Mouse (Mus musculus) liver, embryonic 16.5 days (tissue): ENCODE data around the gene Shroom3. TPM values are rescaled to one million over a fixed set of nuclear protein-coding genes. Genes with fewer than 3 reads are reported as not detected.

ENCODE experiments used
- ATAC-seq: fragments of 200-750 bp; cut with Nextera tagmentation; 2 replicates; pipeline ENCODE4 v1.8.0; 2017; ENCODE audit warnings: low read depth, mild to moderate bottlenecking, moderate number of reproducible peaks, moderate library complexity
- H3K27ac ChIP-seq: fragments of 300-500 bp; sonication (generic); 2 replicates; pipeline ENCODE4 v1.5.1; 2014; ENCODE audit warnings: mild to moderate bottlenecking, low read length
- H3K27me3 ChIP-seq: fragments of 300-500 bp; sonication (generic); 2 replicates; pipeline ENCODE4 v1.6.1; 2014; ENCODE audit warnings: low read depth, low read length, mixed read lengths; ENCODE audit not compliant: control insufficient read depth, insufficient read depth
- H3K36me3 ChIP-seq: fragments of 300-500 bp; sonication (generic); 2 replicates; pipeline ENCODE4 v1.6.1; 2014; ENCODE audit warnings: mild to moderate bottlenecking; ENCODE audit not compliant: control insufficient read depth, insufficient read depth
- H3K4me1 ChIP-seq: fragments of 300-500 bp; sonication (generic); 2 replicates; pipeline ENCODE4 v1.6.1; 2014; ENCODE audit warnings: low read depth, low read length, mixed read lengths; ENCODE audit not compliant: control insufficient read depth
- H3K4me2 ChIP-seq: fragments of 300-500 bp; sonication (generic); 2 replicates; pipeline ENCODE4 v1.6.1; 2014; ENCODE audit warnings: low read depth, low read length, mixed read lengths
- H3K4me3 ChIP-seq: fragments of 300-500 bp; sonication (generic); 2 replicates; pipeline ENCODE4 v1.5.1; 2014; ENCODE audit warnings: low read depth, mild to moderate bottlenecking, low read length
- H3K9ac ChIP-seq: fragments of 300-500 bp; sonication (generic); 2 replicates; pipeline ENCODE4 v1.6.1; 2014; ENCODE audit warnings: low read depth, low read length
- H3K9me3 ChIP-seq: fragments of 300-500 bp; sonication (generic); replicated peaks from 2 replicates; pipeline ENCODE4 v1.6.1; 2016; ENCODE audit warnings: low read length; ENCODE audit not compliant: control insufficient read depth
- WGBS: fragments of 180-500 bp; shearing (Covaris S2); extraction: QIAGEN DNeasy Blood & Tissue Kit; methylation state at CpG from one replicate; pipeline ENCODE4 v1.1.7; 2014; ENCODE audit not compliant: insufficient replicate concordance; 5-methylcytosine and 5-hydroxymethylcytosine counted together
- polyA plus RNA-seq: library from polyadenylated mRNA; unstranded; fragments of >200 nt; fragmentation: Nextera tagmentation; extraction: Ambion mirVana; gene quantifications from 2 replicates; pipeline ENCODE4 v1.2.1, GENCODE M21; 2015

The Shroom3 gene
- polyA plus RNA-seq, 1 experiment from 2014 or later, result 0.31 TPM

GRCm38 (mm10) chr5:92842417-92842816, 159.2 kb downstream of the Shroom3 start:
- Histone ChIP-seq H3K27ac (no peak overlapping the region), H3K36me3 (no peaks in the 10 kb centered on the region), H3K9ac (no peak overlapping the region), H3K4me1 (no peaks in the 10 kb centered on the region), H3K9me3 (no peaks in the 10 kb centered on the region), H3K4me2 (no peak overlapping the region), H3K4me3 (no peak overlapping the region), H3K27me3 (no peaks in the 10 kb centered on the region)
- no peak for ATAC-seq
- 4% methylated on average over 8 of the region's 8 CpGs for WGBS

- ATAC-seq, result no peak
- no peak overlapping the region for H3K4me3 ChIP-seq
- no peak overlapping the region for H3K9ac ChIP-seq
- no peaks in the 10 kb centered on the region for H3K4me1 ChIP-seq
- H3K9me3 ChIP-seq, result no peaks in the 10 kb centered on the region
- no peaks in the 10 kb centered on the region for H3K27me3 ChIP-seq
- H3K27ac ChIP-seq, result no peak overlapping the region
- H3K36me3 ChIP-seq, result no peaks in the 10 kb centered on the region
- H3K4me2 ChIP-seq, result no peak overlapping the region
- WGBS, result 27% methylated on average over 3 of the region's 3 CpGs
Observed at GRCm38 (mm10) chr5:92842881-92843280, 159.6 kb downstream of the Shroom3 start.

GRCm38 (mm10) chr5:92843850-92844785, 160.9 kb downstream of the Shroom3 start:
- no peak overlapping the region for H3K4me2 ChIP-seq
- H3K4me1 ChIP-seq, result no peaks in the 10 kb centered on the region
- no peak for ATAC-seq
- no peak overlapping the region for H3K9ac ChIP-seq
- H3K4me3 ChIP-seq, result no peak overlapping the region
- H3K9me3 ChIP-seq, result no peaks in the 10 kb centered on the region
- H3K27me3 ChIP-seq, result no peaks in the 10 kb centered on the region
- H3K27ac ChIP-seq, result no peak overlapping the region
- no peaks in the 10 kb centered on the region for H3K36me3 ChIP-seq
- 64% methylated on average over 20 of the region's 20 CpGs for WGBS

- Histone ChIP-seq H3K36me3 (no peaks in the 10 kb centered on the region), H3K9ac (no peak overlapping the region), H3K4me3 (no peak overlapping the region), H3K9me3 (no peaks in the 10 kb centered on the region), H3K27me3 (no peaks in the 10 kb centered on the region), H3K27ac (no peak overlapping the region), H3K4me2 (no peak overlapping the region), H3K4me1 (no peaks in the 10 kb centered on the region)
- ATAC-seq, result no peak
- 71% methylated on average over 6 of the region's 6 CpGs for whole genome bisulfite sequencing
Observed at GRCm38 (mm10) chr5:92849743-92850142, 166.5 kb downstream of the Shroom3 start.

- 66% methylated on average over 3 of the region's 3 CpGs for WGBS
- Histone ChIP-seq H3K27me3 (no peaks in the 10 kb centered on the region), H3K27ac (no peak overlapping the region), H3K9ac (no peak overlapping the region), H3K9me3 (no peaks in the 10 kb centered on the region), H3K4me3 (no peak overlapping the region), H3K4me1 (no peaks in the 10 kb centered on the region), H3K36me3 (no peaks in the 10 kb centered on the region), H3K4me2 (no peak overlapping the region)
- ATAC-seq, result no peak
Observed at GRCm38 (mm10) chr5:92850925-92851324, 167.7 kb downstream of the Shroom3 start.

- ATAC-seq, result no peak
- no peaks in the 10 kb centered on the region for H3K9me3 ChIP-seq
- no peaks in the 10 kb centered on the region for H3K4me1 ChIP-seq
- no peak overlapping the region for H3K9ac ChIP-seq
- H3K27me3 ChIP-seq, result no peaks in the 10 kb centered on the region
- H3K4me3 ChIP-seq, result no peak overlapping the region
- H3K36me3 ChIP-seq, result no peaks in the 10 kb centered on the region
- 65% methylated on average over 4 of the region's 4 CpGs for WGBS
- no peak overlapping the region for H3K4me2 ChIP-seq
- H3K27ac ChIP-seq, result no peak overlapping the region
Observed at GRCm38 (mm10) chr5:92854983-92855382, 171.7 kb downstream of the Shroom3 start.

GRCm38 (mm10) chr5:92856346-92856745, 173.1 kb downstream of the Shroom3 start:
- WGBS, result 58% methylated on average over 15 of the region's 15 CpGs
- Histone ChIP-seq H3K27me3 (no peaks in the 10 kb centered on the region), H3K27ac (no peak overlapping the region), H3K4me3 (no peak overlapping the region), H3K9me3 (no peaks in the 10 kb centered on the region), H3K36me3 (no peaks in the 10 kb centered on the region), H3K4me1 (no peaks in the 10 kb centered on the region), H3K9ac (no peak overlapping the region), H3K4me2 (no peak overlapping the region)
- ATAC-seq, result no peak

GRCm38 (mm10) chr5:92857177-92857576, 173.9 kb downstream of the Shroom3 start:
- no peak overlapping the region for H3K9ac ChIP-seq
- H3K4me2 ChIP-seq, result no peak overlapping the region
- WGBS, result 59% methylated on average over 7 of the region's 7 CpGs
- H3K9me3 ChIP-seq, result no peaks in the 10 kb centered on the region
- no peaks in the 10 kb centered on the region for H3K36me3 ChIP-seq
- no peak overlapping the region for H3K27ac ChIP-seq
- ATAC-seq, result no peak
- no peak overlapping the region for H3K4me3 ChIP-seq
- no peaks in the 10 kb centered on the region for H3K4me1 ChIP-seq
- no peaks in the 10 kb centered on the region for H3K27me3 ChIP-seq

- Histone ChIP-seq H3K27ac (no peak overlapping the region), H3K9ac (no peak overlapping the region), H3K9me3 (no peaks in the 10 kb centered on the region), H3K4me1 (no peaks in the 10 kb centered on the region), H3K27me3 (no peaks in the 10 kb centered on the region), H3K4me2 (no peak overlapping the region), H3K4me3 (no peak overlapping the region), H3K36me3 (no peaks in the 10 kb centered on the region)
- ATAC-seq, result no peak
- 37% methylated on average over 3 of the region's 3 CpGs for WGBS
Observed at GRCm38 (mm10) chr5:92858104-92858503, 174.9 kb downstream of the Shroom3 start.
